Mouse (Mus musculus) bone marrow macrophage, adult 2 months (primary cell): ENCODE measurements around the gene Itga1. TPM values are rescaled to one million over a fixed set of nuclear protein-coding genes. Genes with fewer than 3 reads are reported as not detected.

Experiments
- H3K27ac ChIP-seq: 2 replicates; pipeline ENCODE4 v1.5.1; 2012; ENCODE audit warnings: low read depth, low read length; ENCODE audit not compliant: insufficient read depth
- H3K4me1 ChIP-seq: 2 replicates; pipeline ENCODE4 v1.6.1; 2012; ENCODE audit warnings: low read length; ENCODE audit not compliant: control insufficient read depth, insufficient read depth
- H3K4me3 ChIP-seq: 2 replicates; pipeline ENCODE4 v1.5.1; 2012; ENCODE audit warnings: mild to moderate bottlenecking, low read length, moderate library complexity; ENCODE audit not compliant: insufficient read depth
- CTCF ChIP-seq: IDR thresholded peaks from 2 replicates; pipeline ENCODE4 v1.5.1; 2012; ENCODE audit warnings: low read depth, mild to moderate bottlenecking, low read length, moderate library complexity
- POLR2A ChIP-seq: IDR thresholded peaks from 2 replicates; pipeline ENCODE4 v1.6.1; 2012; ENCODE audit warnings: mild to moderate bottlenecking, low read depth, low read length, borderline replicate concordance
- polyA plus RNA-seq: library from polyadenylated mRNA; stranded (reverse); fragments of >200 nt; gene quantifications from 2 replicates; pipeline ENCODE4 v1.2.4, GENCODE M21; 2012; ENCODE audit not compliant: missing spikeins, insufficient read depth, insufficient read length

The Itga1 gene
- polyA plus RNA-seq, 1 experiment: 0.95 TPM

DNA sequence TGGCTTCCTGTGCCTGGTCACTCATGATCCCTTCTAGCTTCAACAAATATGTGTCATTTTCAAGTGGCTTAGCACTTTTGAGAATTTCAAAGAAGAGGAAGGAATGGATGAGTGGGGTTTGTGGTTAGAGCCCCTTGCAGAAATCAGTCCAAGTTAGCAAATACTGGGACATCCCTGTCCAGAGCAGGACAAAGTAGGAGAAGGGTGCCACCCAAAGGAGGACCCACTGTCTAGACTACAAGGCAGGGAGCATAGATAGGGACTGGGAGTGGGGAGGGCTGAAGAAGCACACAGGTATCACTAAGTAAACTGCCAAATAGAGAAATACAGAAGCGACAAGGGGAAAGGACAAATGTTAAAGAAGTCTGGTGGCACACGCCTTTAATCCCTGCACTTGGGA lies 990 bp upstream of the Itga1 start:
- Histone ChIP-seq H3K4me1 (no peaks in the 10 kb centered on the region), H3K4me3 (no peak overlapping the region), H3K27ac (no peak overlapping the region)
- TF ChIP-seq POLR2A (no peak), CTCF (no peak)

DNA sequence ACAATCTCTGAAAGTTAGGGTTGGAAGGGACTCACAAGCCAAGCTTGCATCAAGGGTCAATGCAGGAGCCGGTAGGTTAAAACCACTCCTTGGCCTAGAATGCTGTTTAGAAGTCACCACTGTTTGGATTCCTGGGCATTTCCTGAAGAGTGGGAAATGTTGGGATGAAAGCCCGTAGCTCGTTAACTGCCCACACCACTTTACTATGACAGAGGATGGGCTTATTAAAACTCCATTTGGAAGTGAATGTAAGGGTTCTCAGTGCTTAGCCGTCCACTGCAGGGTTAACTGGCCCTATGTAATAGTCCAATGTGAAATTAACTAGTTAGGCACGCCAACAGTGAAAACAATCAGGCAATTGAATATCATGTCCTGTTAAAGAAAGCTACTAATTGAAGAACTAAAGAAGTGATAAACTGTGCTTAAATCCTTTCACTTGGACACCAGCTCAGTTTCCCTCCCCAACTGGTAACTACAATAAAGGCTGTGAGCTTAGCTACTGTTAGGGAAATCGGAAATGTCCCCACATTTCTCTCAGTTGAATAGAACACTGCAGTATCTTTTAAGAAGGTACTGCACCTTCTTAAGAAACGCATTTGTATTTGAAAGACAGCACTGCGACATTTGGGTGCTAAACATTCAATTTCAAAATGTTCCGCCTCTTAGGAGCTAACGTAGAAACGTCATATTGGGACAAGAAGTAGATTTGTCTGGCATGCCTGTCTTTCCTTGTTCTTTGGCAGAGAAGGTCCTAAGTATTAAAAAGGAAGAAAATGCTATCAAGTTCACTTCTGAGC lies 1.2 kb downstream of the Itga1 start:
- Histone ChIP-seq H3K4me1 (no peaks in the 10 kb centered on the region), H3K27ac (no peak overlapping the region)

DNA sequence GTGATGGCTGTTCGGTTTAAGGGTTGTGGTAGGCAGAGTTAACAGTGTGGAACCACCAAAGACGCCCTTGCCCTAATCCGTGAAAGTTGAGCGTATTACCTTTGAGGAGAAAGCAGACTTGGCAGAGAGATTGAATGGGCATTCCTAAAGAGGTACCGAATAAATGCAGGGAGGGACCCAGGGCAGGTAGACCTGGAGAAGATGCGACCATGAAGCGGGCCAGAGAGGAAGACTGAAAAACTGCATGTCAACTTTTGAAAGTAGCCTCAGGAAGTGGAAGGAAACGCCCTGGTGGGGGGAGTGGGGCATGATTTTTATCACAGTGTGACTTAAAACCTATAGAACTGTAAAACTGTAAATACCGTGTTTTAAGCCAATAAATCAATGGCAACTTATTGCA lies 2.4 kb downstream of the Itga1 start:
- TF ChIP-seq CTCF (no peak), POLR2A (no peak)
- no peak overlapping the region for H3K4me3 ChIP-seq
- no peaks in the 10 kb centered on the region for H3K4me1 ChIP-seq
- no peak overlapping the region for H3K27ac ChIP-seq

More for the DNA sequence above, 1.2 kb downstream of the Itga1 start:
- no peak overlapping the region for H3K4me3 ChIP-seq
- TF ChIP-seq CTCF (no peak), POLR2A (no peak)

DNA sequence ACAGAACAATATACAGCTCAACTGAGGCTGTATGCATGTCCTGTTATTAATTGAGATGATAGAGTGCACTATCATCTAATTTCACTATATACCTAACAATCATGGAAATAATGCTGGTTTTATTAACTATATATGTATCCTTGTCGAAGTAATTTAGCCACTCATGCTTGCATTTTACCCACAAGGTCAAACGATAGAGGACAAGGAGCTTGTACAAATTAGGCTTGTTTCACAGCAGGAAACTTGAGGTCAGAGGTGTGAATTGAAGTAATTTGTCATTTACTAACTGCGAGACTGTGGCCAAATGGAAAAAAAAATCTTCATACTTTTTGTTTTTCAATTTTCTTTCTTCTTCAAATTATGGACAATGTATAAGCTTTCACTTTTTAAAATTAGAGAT lies 3.5 kb downstream of the Itga1 start:
- no peak for TF ChIP-seq CTCF
- no peak for TF ChIP-seq POLR2A
- no peak overlapping the region for H3K4me3 ChIP-seq
- no peak overlapping the region for H3K27ac ChIP-seq
- H3K4me1 ChIP-seq: no peaks in the 10 kb centered on the region

DNA sequence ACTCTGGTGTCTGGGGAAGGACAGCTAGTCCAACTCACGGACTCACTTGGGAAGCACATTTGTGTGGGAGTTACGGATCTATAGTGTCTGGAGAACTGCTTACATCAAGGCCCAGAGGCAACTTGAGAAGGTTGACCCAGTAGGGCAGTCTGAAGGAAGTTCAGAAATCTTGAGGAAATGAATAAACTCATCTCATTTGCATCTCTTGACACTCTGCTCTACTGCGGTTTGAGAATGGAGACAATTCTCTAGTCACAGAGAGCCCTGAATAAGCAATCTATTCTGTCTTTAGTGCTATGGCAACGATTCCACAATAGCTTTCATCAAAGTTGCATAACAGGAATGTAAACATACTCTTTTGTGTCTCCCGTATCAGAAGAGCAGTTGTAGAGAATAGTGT lies 4.8 kb downstream of the Itga1 start:
- Histone ChIP-seq H3K27ac (no peak overlapping the region), H3K4me1 (no peaks in the 10 kb centered on the region), H3K4me3 (no peak overlapping the region)
- TF ChIP-seq POLR2A (no peak), CTCF (no peak)

DNA sequence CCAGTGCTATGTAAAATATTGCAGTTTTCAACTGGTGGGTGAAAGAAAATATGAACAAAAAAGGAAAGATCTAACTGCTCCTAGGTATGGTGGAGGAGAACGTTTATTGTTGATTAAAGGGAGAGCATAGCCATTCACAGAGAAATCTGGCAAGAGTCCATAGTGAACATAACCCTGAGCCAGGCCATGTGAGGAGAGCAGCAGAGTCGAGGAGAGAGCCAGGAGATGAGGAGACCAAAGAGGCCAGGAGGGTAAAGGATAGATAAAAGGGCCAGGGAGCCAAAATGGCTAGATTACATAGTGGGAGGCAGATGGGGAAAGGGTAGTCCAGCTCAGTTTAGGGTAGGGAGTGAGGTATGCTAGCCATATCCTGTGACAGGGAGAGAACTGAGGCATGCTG lies 5.5 kb downstream of the Itga1 start:
- no peak overlapping the region for H3K27ac ChIP-seq
- TF ChIP-seq POLR2A (no peak), CTCF (no peak)
- H3K4me3 ChIP-seq: no peak overlapping the region
- H3K4me1 ChIP-seq: no peaks in the 10 kb centered on the region

DNA sequence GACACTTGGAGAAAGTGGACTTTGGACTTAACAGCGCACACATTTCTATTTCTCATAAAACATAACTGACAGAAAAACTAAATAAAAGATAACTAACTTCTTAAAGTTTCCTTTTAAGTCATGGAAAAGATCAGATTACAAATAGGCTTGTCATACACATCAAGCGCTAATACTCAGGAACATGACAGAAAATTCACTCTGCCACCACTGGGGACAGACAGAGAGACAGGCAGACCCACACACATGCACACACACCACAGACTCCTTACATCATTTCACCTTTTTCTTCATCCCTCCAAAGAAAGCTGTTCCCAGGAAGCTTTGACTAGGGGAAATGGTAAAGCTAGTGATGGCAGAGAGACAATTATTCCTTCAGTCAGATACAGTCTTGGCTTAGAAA lies 6.4 kb downstream of the Itga1 start:
- Histone ChIP-seq H3K27ac (no peak overlapping the region), H3K4me1 (peaks cover 3% of the 10 kb centered on the region; the same call in 1 of the 2 replicates), H3K4me3 (no peak overlapping the region)
- no peak for TF ChIP-seq CTCF
- no peak for TF ChIP-seq POLR2A

DNA sequence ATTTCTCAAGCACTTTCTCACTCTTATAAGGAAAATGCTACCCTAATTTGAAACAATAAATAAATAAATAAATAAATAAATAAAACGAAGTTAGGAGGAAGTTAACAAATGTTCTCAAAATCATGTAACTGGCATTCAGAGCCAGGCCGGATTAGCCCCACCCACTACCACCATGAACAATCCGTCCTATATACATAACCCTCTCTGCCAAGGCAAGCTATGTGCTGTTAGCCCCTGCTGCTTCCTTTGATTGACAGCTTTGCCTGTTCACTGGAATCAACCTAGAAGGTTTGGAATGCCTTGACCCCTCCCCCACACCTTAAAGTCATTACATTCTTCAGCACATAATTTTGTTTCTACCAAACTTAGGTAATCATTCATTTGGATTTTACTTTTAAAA lies 10.3 kb downstream of the Itga1 start:
- TF ChIP-seq CTCF (no peak), POLR2A (no peak)
- Histone ChIP-seq H3K27ac (no peak overlapping the region), H3K4me3 (no peak overlapping the region), H3K4me1 (peaks cover 5% of the 10 kb centered on the region)

DNA sequence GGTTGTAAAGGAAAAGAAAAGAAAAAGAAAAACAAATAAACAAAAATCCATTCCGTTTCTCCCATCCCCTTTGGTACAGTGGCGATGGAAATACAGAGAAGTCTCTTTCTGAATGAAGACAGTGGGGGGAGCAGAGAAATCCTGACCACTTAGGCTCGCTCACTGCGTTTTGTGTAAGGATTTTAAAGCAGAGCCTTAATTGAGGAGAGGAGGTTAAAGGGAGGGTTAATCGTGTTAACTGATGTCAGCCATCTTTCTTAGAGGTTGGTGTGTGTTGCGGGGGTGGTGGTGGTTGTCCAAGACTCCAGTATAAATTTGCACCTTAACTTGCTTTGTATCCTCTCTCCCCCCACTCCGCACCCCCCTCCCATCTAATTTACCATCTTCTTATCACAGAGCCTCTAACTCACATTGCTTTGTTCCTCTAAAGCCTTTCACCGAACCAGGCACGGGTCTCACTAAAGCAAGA lies 10.8 kb downstream of the Itga1 start:
- peaks cover 5% of the 10 kb centered on the region for H3K4me1 ChIP-seq
- H3K27ac ChIP-seq: no peak overlapping the region
- TF ChIP-seq POLR2A: no peak
- TF ChIP-seq CTCF: no peak
- peak overlapping the region; percentile 90 for H3K4me3 ChIP-seq
